26 mouse cellular contexts compared by ENCODE assay signal in the genomic region with DNA sequence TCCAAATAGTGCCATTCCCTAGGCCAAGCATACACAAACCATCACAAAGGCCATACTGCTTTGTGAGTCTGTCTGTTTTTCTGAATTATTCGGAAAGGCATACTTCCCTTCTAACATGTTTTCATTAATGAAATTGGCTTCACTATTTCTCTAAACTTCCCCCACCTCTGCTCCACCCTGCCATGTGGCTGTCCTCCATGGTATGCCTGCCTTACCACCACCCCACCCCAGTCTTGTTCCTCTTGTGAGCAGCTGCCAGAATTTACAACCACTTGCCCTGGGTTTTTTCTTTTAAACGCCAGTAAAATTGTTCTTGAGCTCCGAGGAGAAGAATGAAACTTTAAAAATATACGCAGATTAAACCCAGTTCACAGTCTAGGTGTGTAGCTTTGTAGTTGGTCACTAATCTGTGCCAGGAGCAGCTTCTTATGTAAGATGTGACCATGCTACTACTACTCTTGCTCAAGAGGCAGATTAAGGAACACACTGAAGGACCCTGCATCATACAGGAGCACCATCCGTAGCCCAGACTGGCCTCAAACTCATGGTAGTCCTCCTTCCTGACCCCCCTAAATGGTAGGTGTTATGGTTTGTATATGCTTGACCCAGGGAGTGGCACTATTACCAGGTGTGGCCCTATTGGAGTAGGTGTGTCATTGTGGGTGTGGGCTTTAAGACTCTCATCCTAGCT. TPM values are rescaled to one million over a fixed set of nuclear protein-coding genes. Genes with fewer than 3 reads are reported as not detected.
DNase-seq lines count a peak whose midpoint lies in the region; ATAC-seq and TF ChIP-seq lines count a peak whose summit lies in the region.
"Had no signal": no experiment of that assay in that cellular context is flagged by ENCODE, and none has a peak within 500 bp of the region (broad histone marks: within the 10 kb centered on the region; RNA-seq: fewer than 3 reads in every experiment).

No protein-coding gene starts in this region.

- no peak overlapping the region for H3K4me3 ChIP-seq in small intestine, adult 2 months (ENCODE audit: low read depth, low read length)
- no peak overlapping the region for H3K4me3 ChIP-seq in thymus, adult 2 months (ENCODE audit: control insufficient read depth, insufficient read depth, low read length)
- no peak overlapping the region for H3K4me3 ChIP-seq in lung, postnatal 0 days (ENCODE audit: low read depth, low read length)
- H3K4me3 ChIP-seq: embryonic facial prominence, embryonic 12.5 days; embryonic facial prominence, embryonic 15.5 days; gastrocnemius, adult 2 months; heart, adult 2 months; heart, embryonic 10.5 days; heart, embryonic 13.5 days; hindbrain, embryonic 15.5 days had no signal

- no peak for TF ChIP-seq CTCF in small intestine, adult 2 months (IDR thresholded peaks at IDR 0.05; ENCODE audit: extremely low read depth, insufficient read length, insufficient replicate concordance, low read depth, low read length)
- TF ChIP-seq CTCF in thymus, adult 2 months (IDR thresholded peaks at IDR 0.05; ENCODE audit: borderline replicate concordance, control insufficient read depth, extremely low read depth, insufficient read depth, low read length, poor library complexity): no peak
- TF ChIP-seq CTCF in lung, postnatal 0 days (IDR thresholded peaks at IDR 0.05): no peak

- no peaks in the 10 kb centered on the region for H3K4me1 ChIP-seq in small intestine, adult 2 months (ENCODE audit: control insufficient read depth, insufficient read depth, insufficient read length, low read length)
- no peaks in the 10 kb centered on the region for H3K4me1 ChIP-seq in thymus, adult 2 months (replicated peaks; ENCODE audit: control insufficient read depth, insufficient read depth, low read length)
- H3K4me1 ChIP-seq in lung, postnatal 0 days (ENCODE audit: insufficient read depth, low read depth, low read length): no peaks in the 10 kb centered on the region
- H3K4me1 ChIP-seq: embryonic facial prominence, embryonic 15.5 days; heart, embryonic 10.5 days; hindbrain, embryonic 15.5 days had no signal

- DNase-seq in A20 (ENCODE audit: low read depth, low spot score): peak; percentile 72
- peak; percentile 52 to 65 for DNase-seq in B cell, adult 2 months
- no peak for DNase-seq in thymus, adult 2 months
- no peak for DNase-seq in adrenal gland, adult 2 months
- no peak for DNase-seq in cerebellum, adult 9-10 months
- no peak for DNase-seq in lung, postnatal 0 days (ENCODE audit: low spot score)
- DNase-seq: adrenal gland, postnatal 14 days; cerebellum, adult 11-12 months; cerebellum, adult 8-10 months; cerebellum, postnatal 14 days; forebrain, postnatal 0 days; gastrocnemius, adult 2 months; gastrocnemius, postnatal 14 days; heart, adult 2 months; heart, postnatal 14 days; heart, postnatal 4 days had no signal

- H3K4me2 ChIP-seq in lung, postnatal 0 days (replicated peaks; ENCODE audit: low read depth, low read length): no peak overlapping the region
- H3K4me2 ChIP-seq: embryonic facial prominence, embryonic 12.5 days; embryonic facial prominence, embryonic 15.5 days; heart, embryonic 13.5 days; hindbrain, embryonic 15.5 days had no signal

- no peaks in the 10 kb centered on the region for H3K36me3 ChIP-seq in small intestine, adult 2 months (ENCODE audit: control insufficient read depth, insufficient read depth, low read length)
- no peaks in the 10 kb centered on the region for H3K36me3 ChIP-seq in thymus, adult 2 months (ENCODE audit: control insufficient read depth, insufficient read depth, low read length)
- no peaks in the 10 kb centered on the region for H3K36me3 ChIP-seq in lung, postnatal 0 days (ENCODE audit: insufficient read depth, low read length)
- H3K36me3 ChIP-seq: embryonic facial prominence, embryonic 12.5 days; embryonic facial prominence, embryonic 15.5 days; G1E; heart, embryonic 10.5 days; heart, embryonic 13.5 days; hindbrain, embryonic 15.5 days had no signal

- 64% methylated on average over 5 of the region's 5 CpGs for WGBS in small intestine, adult 2 months
- 52% methylated on average over 5 of the region's 5 CpGs for WGBS in thymus, adult 2 months
- 68% methylated on average over 5 of the region's 5 CpGs for WGBS in lung, postnatal 0 days

- peak; percentile 88 for ATAC-seq in megakaryocyte, adult 5-6 weeks (ENCODE audit: poor library complexity, severe bottlenecking)
- no peak for ATAC-seq in lung, postnatal 0 days
- ATAC-seq: forebrain, embryonic 14.5 days; forebrain, postnatal 0 days; Patski had no signal

- H3K27me3 ChIP-seq in small intestine, adult 2 months (ENCODE audit: control insufficient read depth, insufficient read depth, low read length): no peaks in the 10 kb centered on the region
- H3K27me3 ChIP-seq in thymus, adult 2 months (ENCODE audit: control insufficient read depth, insufficient read depth, low read length): no peaks in the 10 kb centered on the region
- H3K27me3 ChIP-seq in lung, postnatal 0 days (replicated peaks; ENCODE audit: insufficient read depth, low read length): no peaks in the 10 kb centered on the region
- H3K27me3 ChIP-seq: embryonic facial prominence, embryonic 12.5 days; embryonic facial prominence, embryonic 15.5 days; heart, embryonic 13.5 days; hindbrain, embryonic 15.5 days; Patski had no signal

- H3K9me3 ChIP-seq in lung, postnatal 0 days (ENCODE audit: low read length): no peaks in the 10 kb centered on the region
- H3K9me3 ChIP-seq: embryonic facial prominence, embryonic 12.5 days; embryonic facial prominence, embryonic 15.5 days; G1E; heart, embryonic 10.5 days; hindbrain, embryonic 15.5 days had no signal

- no peak overlapping the region for H3K9ac ChIP-seq in lung, postnatal 0 days (replicated peaks; ENCODE audit: low read depth)
- H3K9ac ChIP-seq: embryonic facial prominence, embryonic 12.5 days; embryonic facial prominence, embryonic 15.5 days; forebrain, postnatal 0 days; heart, embryonic 13.5 days; hindbrain, embryonic 15.5 days had no signal

- peak overlapping the region; percentile 10; the same call in 1 of the 2 replicates for H3K27ac ChIP-seq in small intestine, adult 2 months (ENCODE audit: insufficient read depth, low read depth, low read length)
- no peak overlapping the region for H3K27ac ChIP-seq in thymus, adult 2 months (ENCODE audit: control insufficient read depth, insufficient read depth, low read length)
- H3K27ac ChIP-seq in lung, postnatal 0 days (ENCODE audit: low read length): no peak overlapping the region
- H3K27ac ChIP-seq: embryonic facial prominence, embryonic 12.5 days; embryonic facial prominence, embryonic 15.5 days; gastrocnemius, adult 2 months; heart, adult 2 months; heart, embryonic 10.5 days; heart, embryonic 13.5 days; hindbrain, embryonic 15.5 days had no signal

- TF ChIP-seq EP300 in lung, postnatal 0 days (IDR thresholded peaks at IDR 0.05): no peak

- no peak for TF ChIP-seq POLR2A in small intestine, adult 2 months (IDR thresholded peaks at IDR 0.05; ENCODE audit: low read depth, low read length)
- no peak for TF ChIP-seq POLR2A in thymus, adult 2 months (IDR thresholded peaks at IDR 0.05; ENCODE audit: control insufficient read depth, extremely low read depth, insufficient read depth, low read length, poor library complexity)

RNA-seq across cellular contexts. Expression of gene Hmgn1, which starts 16.7 kb away (rescaled TPM):
- total RNA-seq in megakaryocyte, adult 5-6 weeks (2015): 41.8 and 53.3 TPM in 2 replicates
- total RNA-seq in megakaryocyte, adult 5-6 weeks (2017): 71.5 and 75.2 TPM in 2 replicates
- 1.7 and 4.4 TPM in 2 replicates for polyA plus RNA-seq in small intestine, adult 2 months (2012; rRNA removed)
- 28.5 and 31.4 TPM in 2 replicates for polyA plus RNA-seq in thymus, adult 2 months (2012; rRNA removed)
- total RNA-seq in adrenal gland, adult 2 months (2021): 100 to 1,000 TPM; 215 to 238 TPM
- 12.9 and 14.9 TPM in 2 replicates for polyA plus RNA-seq in adrenal gland, adult 2 months (2012; rRNA removed)
- polyA plus RNA-seq in lung, postnatal 0 days (2015; fragmentation: Nextera tagmentation; extraction: Ambion mirVana): 279 and 307 TPM in 2 replicates

RNA-seq across cellular contexts. Expression of gene Brwd1, which starts 28.5 kb away (rescaled TPM):
- 17.0 and 28.7 TPM in 2 replicates for total RNA-seq in megakaryocyte, adult 5-6 weeks (2015)
- total RNA-seq in megakaryocyte, adult 5-6 weeks (2017): 32.3 and 34.6 TPM in 2 replicates
- 10.7 and 14.0 TPM in 2 replicates for polyA plus RNA-seq in small intestine, adult 2 months (2012; rRNA removed)
- polyA plus RNA-seq in thymus, adult 2 months (2012; rRNA removed): 48.5 and 62.1 TPM in 2 replicates
- total RNA-seq in adrenal gland, adult 2 months (2021): 10 to 100 TPM; 62.3 to 73.5 TPM
- polyA plus RNA-seq in adrenal gland, adult 2 months (2012; rRNA removed): 16.8 and 29.0 TPM in 2 replicates
- polyA plus RNA-seq in lung, postnatal 0 days (2015; fragmentation: Nextera tagmentation; extraction: Ambion mirVana): 38.2 and 42.5 TPM in 2 replicates

RNA-seq across cellular contexts. Expression of gene Wrb, which starts 34.4 kb away (rescaled TPM):
- total RNA-seq in megakaryocyte, adult 5-6 weeks (2015): 4.4 and 5.5 TPM in 2 replicates
- total RNA-seq in megakaryocyte, adult 5-6 weeks (2017): 6.0 and 7.1 TPM in 2 replicates
- 11.9 and 15.5 TPM in 2 replicates for polyA plus RNA-seq in small intestine, adult 2 months (2012; rRNA removed)
- polyA plus RNA-seq in thymus, adult 2 months (2012; rRNA removed): 38.3 and 44.6 TPM in 2 replicates
- 10 to 100 TPM; 23.4 to 45.2 TPM for total RNA-seq in adrenal gland, adult 2 months (2021)
- 50.0 and 84.1 TPM in 2 replicates for polyA plus RNA-seq in adrenal gland, adult 2 months (2012; rRNA removed)
- 25.3 and 28.6 TPM in 2 replicates for polyA plus RNA-seq in lung, postnatal 0 days (2015; fragmentation: Nextera tagmentation; extraction: Ambion mirVana)

Comparison
In these comparisons a context has a peak if more than half of its experiments do, and no peak if none do; other contexts are left out.
1. DNase-seq: peak in A20 (single experiment) and B cell, adult 2 months (2 of 2); none in thymus, adult 2 months (single experiment), adrenal gland, adult 2 months (single experiment), cerebellum, adult 9-10 months (single experiment) and lung, postnatal 0 days (single experiment).